Mouse (Mus musculus): Measurements from ENCODE around the gene 4921517D22Rik. TPM values are rescaled to one million over a fixed set of nuclear protein-coding genes. Genes with fewer than 3 reads are reported as not detected.

4921517D22Rik gene
- polyA plus RNA-seq, 1 experiment: not detected

DNA sequence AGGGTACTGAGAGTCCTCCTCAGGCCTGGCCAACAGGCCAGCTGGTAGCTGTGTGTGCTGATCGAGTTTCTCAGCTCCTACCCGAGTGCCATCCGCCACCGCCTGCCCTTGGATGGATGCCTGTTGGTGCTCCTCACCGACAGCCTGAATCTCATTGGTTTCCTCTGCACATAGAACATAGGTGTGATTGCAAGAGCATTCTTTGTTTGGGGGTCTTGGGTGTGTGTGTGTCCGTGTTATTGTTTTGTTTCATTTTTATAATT is 53.8 kb downstream of the 4921517D22Rik start:
- H3K27me3 ChIP-seq (ENCODE audit: control insufficient read depth, insufficient read depth, low read length): no peaks in the 10 kb centered on the region
- TF ChIP-seq CTCF (IDR thresholded peaks at IDR 0.05; ENCODE audit: extremely low read depth, insufficient read length, insufficient replicate concordance, low read depth, low read length) (no peak), POLR2A (IDR thresholded peaks at IDR 0.05; ENCODE audit: low read depth, low read length) (no peak)
- H3K27ac ChIP-seq (ENCODE audit: insufficient read depth, low read depth, low read length): no peak overlapping the region
- 86% methylated on average over 6 of the region's 6 CpGs for WGBS
- no peak overlapping the region for H3K4me3 ChIP-seq (ENCODE audit: low read depth, low read length)
- H3K4me1 ChIP-seq (ENCODE audit: control insufficient read depth, insufficient read depth, insufficient read length, low read length): no peaks in the 10 kb centered on the region
- peaks cover 68% of the 10 kb centered on the region for H3K36me3 ChIP-seq (ENCODE audit: control insufficient read depth, insufficient read depth, low read length)

DNA sequence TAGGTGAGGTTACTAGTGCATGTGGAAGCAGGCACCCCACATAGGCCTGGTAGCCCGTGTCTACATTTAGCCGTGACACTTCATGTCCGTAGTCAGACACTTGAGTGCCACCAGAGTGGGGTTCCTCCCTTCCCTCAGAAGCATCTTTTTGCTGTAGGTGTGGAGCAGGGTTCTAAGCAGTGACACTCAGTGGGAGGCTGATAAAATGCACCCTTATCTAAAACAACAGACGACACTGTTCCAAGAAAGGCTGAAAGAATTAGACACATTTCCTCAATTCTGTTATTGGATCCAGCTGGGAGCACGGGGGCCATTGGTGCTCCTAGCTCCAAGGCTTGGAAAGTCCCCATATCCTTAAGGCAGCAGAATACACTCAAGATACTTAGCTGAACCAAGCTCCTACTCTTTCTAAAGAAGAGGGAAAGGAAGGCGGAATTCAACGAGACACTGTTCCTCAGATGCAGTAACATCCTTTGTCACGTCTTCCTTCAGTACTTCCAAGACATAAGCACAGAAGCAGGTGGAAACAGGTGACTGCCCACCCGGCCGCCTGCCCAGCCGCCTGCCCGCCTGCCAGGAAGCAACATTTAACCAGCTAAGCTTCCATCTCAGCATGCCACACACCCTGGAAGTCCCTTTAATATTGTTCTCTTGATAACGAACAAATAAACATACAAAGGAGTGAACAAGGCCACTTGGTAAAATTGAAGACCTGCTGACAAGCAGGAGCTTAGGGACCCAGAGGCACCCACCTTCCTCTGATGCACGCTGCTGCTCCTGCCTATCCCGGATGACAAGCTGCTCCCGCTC is 54.3 kb downstream of the 4921517D22Rik start:
- TF ChIP-seq CTCF (IDR thresholded peaks at IDR 0.05; ENCODE audit: extremely low read depth, insufficient read length, insufficient replicate concordance, low read depth, low read length): no peak
- no peak for TF ChIP-seq POLR2A (IDR thresholded peaks at IDR 0.05; ENCODE audit: low read depth, low read length)
- no peak overlapping the region for H3K4me3 ChIP-seq (ENCODE audit: low read depth, low read length)
- no peaks in the 10 kb centered on the region for H3K4me1 ChIP-seq (ENCODE audit: control insufficient read depth, insufficient read depth, insufficient read length, low read length)
- WGBS: 87% methylated on average over 16 of the region's 16 CpGs
- no peaks in the 10 kb centered on the region for H3K27me3 ChIP-seq (ENCODE audit: control insufficient read depth, insufficient read depth, low read length)
- H3K36me3 ChIP-seq (ENCODE audit: control insufficient read depth, insufficient read depth, low read length): peaks cover 67% of the 10 kb centered on the region
- no peak overlapping the region for H3K27ac ChIP-seq (ENCODE audit: insufficient read depth, low read depth, low read length)

GRCm38 (mm10) chr13:59637800-59638199 is 56.1 kb downstream of the 4921517D22Rik start:
- no peak overlapping the region for H3K27ac ChIP-seq (ENCODE audit: insufficient read depth, low read depth, low read length)
- H3K36me3 ChIP-seq (ENCODE audit: control insufficient read depth, insufficient read depth, low read length): peaks cover 74% of the 10 kb centered on the region
- H3K4me1 ChIP-seq (ENCODE audit: control insufficient read depth, insufficient read depth, insufficient read length, low read length): no peaks in the 10 kb centered on the region
- TF ChIP-seq POLR2A (IDR thresholded peaks at IDR 0.05; ENCODE audit: low read depth, low read length) (no peak), CTCF (IDR thresholded peaks at IDR 0.05; ENCODE audit: extremely low read depth, insufficient read length, insufficient replicate concordance, low read depth, low read length) (no peak)
- H3K4me3 ChIP-seq (ENCODE audit: low read depth, low read length): no peak overlapping the region
- 92% methylated on average over 7 of the region's 7 CpGs for WGBS
- H3K27me3 ChIP-seq (ENCODE audit: control insufficient read depth, insufficient read depth, low read length): no peaks in the 10 kb centered on the region

Other genes starting within 250 kb of the 4921517D22Rik start
- 1.7 and 2.9 TPM in 2 replicates for gene Agtpbp1, start 108.9 kb downstream of the 4921517D22Rik start, polyA plus RNA-seq (2012; rRNA removed)
- 20.2 and 31.3 TPM in 2 replicates for gene Naa35, start 108.8 kb downstream of the 4921517D22Rik start, polyA plus RNA-seq (2012; rRNA removed)
- gene Golm1, start 18.3 kb downstream of the 4921517D22Rik start, polyA plus RNA-seq (2012; rRNA removed): 25.2 and 29.1 TPM in 2 replicates
- not detected in 2 replicates for gene Spata31d1a, start 16.2 kb upstream of the 4921517D22Rik start, polyA plus RNA-seq (2012; rRNA removed)
- not detected in 2 replicates for gene Spata31d1b, start 18.2 kb upstream of the 4921517D22Rik start, polyA plus RNA-seq (2012; rRNA removed)
- gene Spata31d1d, start 37.6 kb upstream of the 4921517D22Rik start, polyA plus RNA-seq (2012; rRNA removed): not detected in 2 replicates
- gene 1700014D04Rik, start 52.6 kb upstream of the 4921517D22Rik start, polyA plus RNA-seq (2012; rRNA removed): 0.04 TPM in 1 of 2 replicates, not detected in the other
- 28.8 and 40.1 TPM in 2 replicates for gene Isca1, start 75.7 kb upstream of the 4921517D22Rik start, polyA plus RNA-seq (2012; rRNA removed)
- not detected in 2 replicates for gene Gm49354, start 88.1 kb upstream of the 4921517D22Rik start, polyA plus RNA-seq (2012; rRNA removed)
- 11.7 and 33.3 TPM in 2 replicates for gene Tut7, start 129.0 kb upstream of the 4921517D22Rik start, polyA plus RNA-seq (2012; rRNA removed)